Mouse (Mus musculus) small intestine, adult 2 months (tissue): ENCODE data around the gene Oxsr1.

Experiments
- CTCF ChIP-seq: fragments of 200-500 bp; IDR thresholded peaks from 2 replicates; pipeline ENCODE4 v1.5.1; 2012; ENCODE audit warnings: low read depth, mild to moderate bottlenecking, control low read depth, inconsistent platforms, low read length, moderate library complexity, mixed read lengths; ENCODE audit not compliant: insufficient replicate concordance, insufficient read length; ENCODE audit errors: extremely low read depth
- POLR2A ChIP-seq: fragments of 200-500 bp; IDR thresholded peaks from 2 replicates; pipeline ENCODE4 v1.6.1; 2012; ENCODE audit warnings: low read depth, mild to moderate bottlenecking, control low read depth, inconsistent platforms, low read length, moderate library complexity

DNA sequence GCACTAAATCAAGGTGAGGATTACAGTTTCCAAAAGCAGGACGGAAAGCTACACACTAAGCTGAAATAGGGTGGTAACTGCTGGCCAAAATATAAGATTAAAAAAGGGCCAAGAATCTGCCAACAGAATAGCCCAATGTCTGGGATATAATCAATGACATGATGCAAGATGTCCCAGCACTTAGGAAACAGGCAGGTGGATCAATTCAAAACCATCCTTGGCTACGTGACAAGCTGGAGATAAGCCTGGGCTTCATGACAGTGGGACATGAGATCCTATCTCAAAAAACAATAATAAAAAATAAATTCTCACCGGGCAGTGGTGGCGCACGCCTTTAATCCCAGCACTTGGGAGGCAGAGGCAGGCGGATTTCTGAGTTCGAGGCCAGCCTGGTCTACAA is 16.4 kb downstream of the Oxsr1 start:
- TF ChIP-seq POLR2A (no peak), CTCF (no peak)
